Mouse (Mus musculus): Measurements from ENCODE around the gene Rag1. TPM values are rescaled to one million over a fixed set of nuclear protein-coding genes. Genes with fewer than 3 reads are reported as not detected.
A peak's percentile ranks its signal among the peaks of the same experiment; 100 is the strongest.

Rag1 gene
- polyA plus RNA-seq, 1 experiment from 2014 or later, result 0.06 TPM

DNA sequence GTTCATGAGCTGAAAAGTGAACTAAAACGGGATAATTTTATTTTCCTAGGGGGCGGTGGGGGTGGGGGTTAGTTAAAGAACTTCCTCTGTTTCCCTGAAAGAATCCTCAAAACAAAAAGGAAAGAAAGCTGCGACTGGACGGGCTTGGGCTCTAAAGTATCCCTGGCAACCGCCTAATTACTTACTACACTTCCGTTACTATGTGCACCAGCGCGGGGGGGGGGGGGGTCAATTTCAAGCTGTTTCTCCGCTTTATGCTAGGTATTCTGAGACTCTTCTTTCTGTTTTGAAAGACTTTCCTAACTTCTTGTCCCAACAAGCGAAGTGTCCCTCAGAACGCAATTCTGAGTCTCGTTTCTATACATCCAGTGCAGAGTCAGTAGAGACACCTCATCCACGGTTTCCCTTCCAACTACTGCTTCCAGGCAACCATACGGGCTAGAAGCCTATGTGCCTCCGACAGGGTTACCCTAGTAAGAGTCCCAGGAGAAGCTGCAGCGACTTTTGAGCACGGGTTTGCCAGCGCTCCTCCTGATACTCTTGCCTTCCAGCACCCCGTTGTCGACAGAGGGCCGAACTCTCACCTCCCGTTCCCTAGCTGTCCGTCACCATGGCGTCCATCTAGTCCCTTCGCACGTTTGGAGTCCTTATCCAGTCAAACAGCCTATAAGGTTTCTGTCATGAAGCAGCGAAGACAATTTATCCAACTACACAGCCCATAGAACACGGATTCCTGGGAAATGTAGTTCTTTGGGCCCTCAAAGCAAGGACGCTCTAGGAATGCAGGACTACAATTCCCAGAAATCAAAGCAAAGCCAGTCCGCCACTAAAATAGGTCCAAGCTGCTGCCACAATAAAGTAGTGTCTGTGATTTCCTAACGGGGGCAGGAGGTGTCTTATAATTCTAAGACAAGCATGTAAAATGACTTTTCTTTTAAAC, 20.7 kb downstream of the Rag1 start:
- H3K4me3 ChIP-seq, result peak overlapping the region; percentile 59
- peaks cover 14% of the 10 kb centered on the region; the same call in 1 of the 2 replicates for H3K4me1 ChIP-seq
- H3K4me2 ChIP-seq (replicated peaks), result peak overlapping the region; percentile 73
- H3K9me3 ChIP-seq, result no peaks in the 10 kb centered on the region
- H3K9ac ChIP-seq (replicated peaks), result peak overlapping the region; percentile 54
- peak overlapping the region; percentile 86 for H3K27ac ChIP-seq (replicated peaks)
- H3K36me3 ChIP-seq, result no peaks in the 10 kb centered on the region
- peak; percentile 99 for ATAC-seq (ENCODE audit: low FRiP score, low read depth)
- 1% methylated on average over 31 of the region's 31 CpGs for WGBS
- peaks cover 4% of the 10 kb centered on the region; the same call in 1 of the 2 replicates for H3K27me3 ChIP-seq

DNA sequence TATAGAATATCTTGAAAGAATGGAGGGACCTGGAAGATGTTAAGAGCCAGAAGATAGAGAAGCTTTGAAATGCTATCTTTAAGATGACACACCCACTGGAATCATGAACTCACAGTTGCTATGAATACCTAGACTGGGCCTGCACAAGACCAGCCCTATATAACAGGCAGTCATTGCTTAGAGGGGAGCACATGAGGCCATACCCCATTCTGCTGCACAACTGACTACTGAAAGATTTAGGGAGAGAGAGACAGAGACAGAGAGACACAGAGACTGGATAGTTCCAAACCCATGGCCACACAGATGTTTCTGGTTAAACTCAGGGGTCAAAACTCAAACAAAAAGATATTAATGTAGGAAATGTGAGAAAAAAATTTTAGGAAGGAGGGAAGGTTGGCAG, 22.1 kb downstream of the Rag1 start:
- Histone ChIP-seq H3K27me3 (peaks cover 4% of the 10 kb centered on the region; the same call in 1 of the 2 replicates), H3K36me3 (no peaks in the 10 kb centered on the region)

DNA sequence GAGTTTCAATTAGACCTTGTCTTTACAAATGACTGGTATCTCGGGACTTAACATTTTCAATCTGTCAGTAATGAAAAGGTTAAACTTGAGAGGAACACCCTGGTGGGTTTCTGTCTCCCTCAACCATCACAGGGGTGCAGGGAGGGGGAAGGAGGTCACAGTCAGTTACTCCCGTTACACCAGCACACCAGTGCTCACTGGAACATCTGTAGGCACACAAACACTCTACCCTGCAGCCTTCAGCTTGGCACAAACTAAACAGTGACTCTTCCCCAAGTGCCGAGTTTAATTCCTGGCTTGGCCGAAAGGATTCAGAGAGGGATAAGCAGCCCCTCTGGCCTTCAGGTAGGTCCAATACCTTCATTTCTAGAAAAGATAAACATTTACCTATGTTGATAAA, 24.8 kb downstream of the Rag1 start, which contains the start of gene Rag2:
Gene Rag2 (plus strand): TSS at position 193 of the 400 bp plus-strand sequence.
- Histone ChIP-seq H3K4me3 (no peak within 1 kb of the TSS), H3K9me3 (no peaks in the 10 kb centered on the region), H3K27me3 (no peaks in the 10 kb centered on the region), H3K36me3 (no peaks in the 10 kb centered on the region), H3K27ac (replicated peaks) (no peak within 1 kb of the TSS), H3K4me1 (peaks cover 23% of the 10 kb centered on the region; the same call in 1 of the 2 replicates), H3K9ac (replicated peaks) (no peak within 1 kb of the TSS), H3K4me2 (replicated peaks) (no peak within 1 kb of the TSS)
- ATAC-seq (ENCODE audit: low FRiP score, low read depth), result no peak
- 58% methylated on average over 4 of the region's 4 CpGs for WGBS

More for the DNA sequence above, 22.1 kb downstream of the Rag1 start:
- ATAC-seq (ENCODE audit: low FRiP score, low read depth), result no peak
- Histone ChIP-seq H3K4me2 (replicated peaks) (no peak overlapping the region), H3K9me3 (no peaks in the 10 kb centered on the region), H3K4me1 (peaks cover 17% of the 10 kb centered on the region; the same call in 1 of the 2 replicates), H3K27ac (replicated peaks) (no peak overlapping the region), H3K4me3 (no peak overlapping the region), H3K9ac (replicated peaks) (no peak overlapping the region)

DNA sequence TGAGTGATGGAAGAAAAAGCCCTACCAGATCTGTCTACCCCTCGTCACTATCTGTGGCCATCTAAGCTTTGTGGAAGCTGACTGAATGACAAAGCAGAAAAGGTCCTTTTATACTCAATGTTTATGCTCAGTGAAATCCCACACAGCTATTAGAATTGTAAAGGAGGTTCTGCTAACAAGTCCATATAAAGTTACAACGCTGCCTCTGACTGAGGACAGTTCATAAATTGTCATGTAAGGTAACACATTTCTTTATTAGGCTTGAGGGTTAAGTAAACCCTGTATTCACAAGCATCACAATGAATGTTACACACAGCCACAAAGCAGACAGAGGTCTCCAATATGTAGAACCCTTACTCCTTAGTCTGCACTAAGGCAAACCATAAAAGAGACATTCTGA, 25.3 kb downstream of the Rag1 start:
- Histone ChIP-seq H3K4me1 (peaks cover 19% of the 10 kb centered on the region; the same call in 1 of the 2 replicates), H3K9ac (replicated peaks) (no peak overlapping the region), H3K27me3 (no peaks in the 10 kb centered on the region), H3K9me3 (no peaks in the 10 kb centered on the region), H3K4me2 (replicated peaks) (no peak overlapping the region), H3K36me3 (no peaks in the 10 kb centered on the region), H3K27ac (replicated peaks) (no peak overlapping the region), H3K4me3 (no peak overlapping the region)
- WGBS, result 48% methylated on average over 2 of the region's 2 CpGs
- no peak for ATAC-seq (ENCODE audit: low FRiP score, low read depth)

DNA sequence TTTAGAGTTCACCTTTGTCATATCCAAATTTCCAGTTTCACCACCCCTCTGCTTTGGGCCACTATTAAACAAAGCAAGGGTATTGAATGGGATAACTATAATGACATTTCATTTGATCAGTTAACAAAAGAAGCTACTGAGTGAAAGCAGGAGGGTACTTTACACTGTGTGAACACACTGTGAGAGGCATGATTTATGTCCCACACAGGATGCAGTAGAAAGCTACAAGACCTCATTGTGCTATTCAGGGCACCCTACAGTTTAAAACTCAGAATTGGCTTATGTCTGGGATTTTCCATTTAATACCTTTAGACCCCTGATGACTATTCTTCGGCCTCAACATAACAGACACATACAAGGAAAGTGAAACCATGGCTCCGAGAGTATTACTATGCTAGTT, 26.3 kb downstream of the Rag1 start:
- WGBS, result 73% methylated on average over 2 of the region's 2 CpGs
- Histone ChIP-seq H3K4me1 (peaks cover 16% of the 10 kb centered on the region; the same call in 1 of the 2 replicates), H3K36me3 (no peaks in the 10 kb centered on the region), H3K4me2 (replicated peaks) (no peak overlapping the region), H3K27ac (replicated peaks) (no peak overlapping the region), H3K27me3 (no peaks in the 10 kb centered on the region), H3K9me3 (no peaks in the 10 kb centered on the region), H3K9ac (replicated peaks) (no peak overlapping the region), H3K4me3 (no peak overlapping the region)
- no peak for ATAC-seq (ENCODE audit: low FRiP score, low read depth)

DNA sequence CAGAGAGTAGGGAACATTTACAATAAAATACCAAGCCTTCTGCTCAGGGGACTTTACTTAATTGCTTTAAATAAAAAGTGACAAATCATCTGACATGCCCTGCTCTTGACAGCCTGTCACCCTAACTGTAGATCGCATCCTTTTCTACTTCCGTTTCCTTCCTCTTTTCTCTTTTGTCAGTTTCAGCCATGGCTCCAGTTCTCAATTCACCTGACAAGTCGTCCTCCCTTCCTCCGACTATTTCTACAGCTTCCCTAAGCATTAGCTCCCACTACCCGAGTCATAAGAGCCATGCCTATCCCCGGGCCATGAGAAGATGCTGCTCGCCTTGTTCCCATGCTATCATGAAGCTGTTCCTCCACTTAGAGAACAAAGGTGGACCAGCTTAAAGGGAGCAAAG, 27.7 kb downstream of the Rag1 start:
- no peak overlapping the region for H3K27ac ChIP-seq (replicated peaks)
- H3K4me2 ChIP-seq (replicated peaks), result no peak overlapping the region
- H3K9me3 ChIP-seq, result no peaks in the 10 kb centered on the region
- no peak overlapping the region for H3K9ac ChIP-seq (replicated peaks)
- ATAC-seq (ENCODE audit: low FRiP score, low read depth), result no peak
- no peaks in the 10 kb centered on the region for H3K36me3 ChIP-seq
- H3K4me1 ChIP-seq, result peaks cover 9% of the 10 kb centered on the region; the same call in 1 of the 2 replicates
- WGBS, result 63% methylated on average over 7 of the region's 7 CpGs
- H3K4me3 ChIP-seq, result no peak overlapping the region
- H3K27me3 ChIP-seq, result no peaks in the 10 kb centered on the region

DNA sequence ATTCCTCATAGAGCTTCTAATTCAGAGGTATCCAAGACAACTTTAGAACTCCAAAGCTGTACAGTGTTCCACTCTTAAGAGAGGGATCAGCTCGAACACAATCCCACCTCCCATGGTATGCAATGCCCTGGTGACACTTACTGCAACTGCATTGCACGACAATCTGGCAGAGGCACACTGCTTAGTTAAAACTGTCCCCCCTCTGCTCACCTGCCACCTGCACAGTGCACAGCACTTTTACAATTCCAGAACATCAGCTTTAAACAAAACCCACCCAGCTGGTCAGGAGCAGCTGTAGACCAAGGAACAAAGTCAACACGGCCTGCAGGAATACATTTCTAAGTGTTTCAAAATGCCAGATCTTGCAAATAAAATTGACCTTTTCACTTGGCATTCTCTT, 28.4 kb downstream of the Rag1 start:
- Histone ChIP-seq H3K4me3 (no peak overlapping the region), H3K4me1 (peaks cover 10% of the 10 kb centered on the region; the same call in 1 of the 2 replicates), H3K9ac (replicated peaks) (no peak overlapping the region), H3K9me3 (no peaks in the 10 kb centered on the region), H3K36me3 (no peaks in the 10 kb centered on the region), H3K27me3 (no peaks in the 10 kb centered on the region), H3K4me2 (replicated peaks) (no peak overlapping the region), H3K27ac (replicated peaks) (no peak overlapping the region)
- no peak for ATAC-seq (ENCODE audit: low FRiP score, low read depth)
- 81% methylated on average over 3 of the region's 3 CpGs for WGBS

DNA sequence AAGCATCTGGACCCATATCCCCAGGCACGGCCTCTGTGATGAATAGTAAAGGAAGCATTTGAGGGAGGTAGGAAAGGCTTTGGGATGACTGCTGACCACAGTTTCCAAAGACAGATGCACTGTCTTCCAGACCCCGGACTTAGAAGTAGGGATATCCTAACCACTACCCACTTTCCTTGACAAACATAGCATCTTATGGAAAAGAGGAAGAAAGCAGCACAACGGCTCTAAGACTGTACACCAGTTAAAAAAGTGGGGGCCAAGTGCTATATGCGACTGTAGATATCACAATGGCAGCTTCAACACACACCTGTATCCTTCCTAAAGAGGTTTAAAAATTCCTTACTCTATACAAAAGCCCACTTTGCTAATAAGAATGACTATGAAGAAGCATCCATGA, 30.9 kb downstream of the Rag1 start:
- Histone ChIP-seq H3K9ac (replicated peaks) (no peak overlapping the region), H3K4me3 (no peak overlapping the region), H3K9me3 (no peaks in the 10 kb centered on the region), H3K36me3 (no peaks in the 10 kb centered on the region), H3K4me1 (peaks cover 15% of the 10 kb centered on the region; the same call in 1 of the 2 replicates), H3K4me2 (replicated peaks) (no peak overlapping the region), H3K27ac (replicated peaks) (no peak overlapping the region), H3K27me3 (no peaks in the 10 kb centered on the region)
- no peak for ATAC-seq (ENCODE audit: low FRiP score, low read depth)
- 79% methylated on average over 4 of the region's 4 CpGs for WGBS

DNA sequence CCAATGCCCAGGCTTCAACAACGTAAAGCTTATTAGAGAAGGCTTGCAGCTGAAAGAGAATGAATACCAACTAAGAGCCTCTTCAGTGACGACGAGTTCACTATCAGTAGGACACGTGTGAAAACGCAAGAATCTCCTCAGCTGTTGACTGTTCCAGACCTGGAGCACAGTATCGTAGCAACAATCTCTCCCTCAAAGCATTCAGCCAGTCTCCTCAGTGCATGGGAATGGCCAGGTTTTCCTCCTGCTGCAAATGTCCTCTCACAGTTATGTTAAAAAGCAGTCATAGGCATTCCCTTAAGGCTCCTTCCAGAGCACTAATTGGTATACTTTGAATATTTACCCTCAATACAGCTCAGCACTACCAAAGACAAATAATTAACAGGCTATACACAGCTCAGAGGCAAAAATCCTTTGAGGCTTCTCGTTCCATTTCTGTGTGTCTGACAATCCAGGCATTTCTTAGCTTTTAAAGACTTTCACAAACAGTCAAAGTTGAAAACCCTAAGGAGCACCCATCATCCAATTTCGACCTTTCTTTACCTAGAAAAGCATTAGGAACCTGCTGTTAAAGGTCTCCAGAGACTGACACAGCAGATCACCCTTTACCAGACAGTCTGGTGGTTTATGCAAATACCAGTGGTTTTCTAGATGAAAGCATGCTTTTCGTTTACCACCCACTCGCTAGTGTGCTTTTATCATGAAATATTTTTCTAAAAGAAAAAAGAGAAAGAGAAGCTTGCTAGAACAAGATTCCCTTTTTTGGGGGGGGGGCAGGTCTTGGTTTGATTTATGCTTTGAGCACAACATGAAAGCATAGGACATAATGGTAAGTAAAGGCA, 33.6 kb downstream of the Rag1 start:
- WGBS, result 74% methylated on average over 10 of the region's 10 CpGs

DNA sequence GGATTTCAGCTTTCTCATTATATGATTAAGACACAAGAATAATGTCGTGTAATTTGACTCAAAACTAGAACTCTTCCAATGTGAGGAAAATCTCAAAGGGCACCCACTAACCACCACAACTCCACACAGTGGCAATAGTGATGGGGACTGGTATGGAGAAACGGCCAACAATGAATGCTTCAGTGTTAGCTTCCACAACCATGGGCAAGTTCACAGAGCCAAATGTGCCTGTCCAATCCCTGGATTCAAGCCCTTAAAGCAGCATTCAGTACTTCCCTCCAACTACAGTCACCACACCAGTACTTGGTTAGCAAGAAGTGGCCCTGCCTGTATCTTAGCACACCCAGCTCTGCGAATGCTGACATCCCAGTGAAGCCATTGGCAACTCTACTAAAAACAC, 38.4 kb downstream of the Rag1 start:
- Histone ChIP-seq H3K9ac (replicated peaks) (no peak overlapping the region), H3K4me2 (replicated peaks) (no peak overlapping the region), H3K27me3 (no peaks in the 10 kb centered on the region), H3K27ac (replicated peaks) (no peak overlapping the region), H3K4me3 (no peak overlapping the region), H3K36me3 (no peaks in the 10 kb centered on the region), H3K9me3 (no peaks in the 10 kb centered on the region), H3K4me1 (peaks cover 7% of the 10 kb centered on the region)
- no peak for ATAC-seq (ENCODE audit: low FRiP score, low read depth)
- 91% methylated on average over 3 of the region's 3 CpGs for WGBS

More for the DNA sequence above, 33.6 kb downstream of the Rag1 start:
- peak; percentile 41; the same call in 1 of the 2 replicates for ATAC-seq (ENCODE audit: low FRiP score, low read depth)
- Histone ChIP-seq H3K4me1 (peaks cover 6% of the 10 kb centered on the region; the same call in 1 of the 2 replicates), H3K36me3 (no peaks in the 10 kb centered on the region), H3K4me3 (no peak overlapping the region), H3K27me3 (no peaks in the 10 kb centered on the region), H3K4me2 (replicated peaks) (no peak overlapping the region), H3K9me3 (no peaks in the 10 kb centered on the region), H3K9ac (replicated peaks) (no peak overlapping the region), H3K27ac (replicated peaks) (no peak overlapping the region)

DNA sequence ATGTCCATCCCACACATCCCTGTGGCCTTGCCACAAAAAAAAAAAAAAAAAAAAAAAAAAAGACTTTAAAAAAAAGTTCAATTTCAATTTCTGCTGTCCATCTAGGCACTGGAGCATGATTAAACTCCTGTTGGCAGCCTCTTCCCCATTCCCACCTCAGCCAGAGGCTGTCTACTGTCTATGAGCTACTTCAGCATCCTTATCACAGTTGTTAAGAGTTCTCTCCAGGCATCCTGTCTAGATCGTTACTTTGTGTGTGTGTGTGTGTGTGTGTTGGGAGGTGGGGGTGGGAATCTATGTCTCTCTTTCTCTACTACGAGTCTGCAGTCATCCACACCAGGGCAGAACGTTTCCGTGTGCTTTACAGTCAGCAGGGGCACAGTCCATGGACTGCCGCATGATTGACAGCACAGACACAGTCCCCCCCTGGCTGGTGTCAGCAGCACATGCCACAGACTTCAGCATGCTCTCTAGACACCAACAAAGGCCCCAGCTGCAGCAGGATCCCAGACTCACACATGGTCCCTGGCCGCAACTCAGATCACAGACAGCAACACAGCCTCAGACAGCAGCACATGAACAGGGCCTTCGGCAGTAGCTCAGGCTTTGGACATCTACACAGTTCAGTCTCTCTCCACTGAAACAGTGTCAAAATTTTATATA, 40.9 kb downstream of the Rag1 start:
- Histone ChIP-seq H3K27ac (replicated peaks) (no peak overlapping the region), H3K4me1 (peaks cover 2% of the 10 kb centered on the region; the same call in 1 of the 2 replicates), H3K9ac (replicated peaks) (no peak overlapping the region), H3K4me2 (replicated peaks) (no peak overlapping the region), H3K36me3 (no peaks in the 10 kb centered on the region), H3K27me3 (no peaks in the 10 kb centered on the region), H3K4me3 (no peak overlapping the region), H3K9me3 (no peaks in the 10 kb centered on the region)
- peak; percentile 96 for ATAC-seq (ENCODE audit: low FRiP score, low read depth)
- 65% methylated on average over 7 of the region's 7 CpGs for WGBS

All from midbrain, embryonic 12.5 days (tissue).